ENCODE assay signal across 11 mouse cellular contexts in the genomic region with DNA sequence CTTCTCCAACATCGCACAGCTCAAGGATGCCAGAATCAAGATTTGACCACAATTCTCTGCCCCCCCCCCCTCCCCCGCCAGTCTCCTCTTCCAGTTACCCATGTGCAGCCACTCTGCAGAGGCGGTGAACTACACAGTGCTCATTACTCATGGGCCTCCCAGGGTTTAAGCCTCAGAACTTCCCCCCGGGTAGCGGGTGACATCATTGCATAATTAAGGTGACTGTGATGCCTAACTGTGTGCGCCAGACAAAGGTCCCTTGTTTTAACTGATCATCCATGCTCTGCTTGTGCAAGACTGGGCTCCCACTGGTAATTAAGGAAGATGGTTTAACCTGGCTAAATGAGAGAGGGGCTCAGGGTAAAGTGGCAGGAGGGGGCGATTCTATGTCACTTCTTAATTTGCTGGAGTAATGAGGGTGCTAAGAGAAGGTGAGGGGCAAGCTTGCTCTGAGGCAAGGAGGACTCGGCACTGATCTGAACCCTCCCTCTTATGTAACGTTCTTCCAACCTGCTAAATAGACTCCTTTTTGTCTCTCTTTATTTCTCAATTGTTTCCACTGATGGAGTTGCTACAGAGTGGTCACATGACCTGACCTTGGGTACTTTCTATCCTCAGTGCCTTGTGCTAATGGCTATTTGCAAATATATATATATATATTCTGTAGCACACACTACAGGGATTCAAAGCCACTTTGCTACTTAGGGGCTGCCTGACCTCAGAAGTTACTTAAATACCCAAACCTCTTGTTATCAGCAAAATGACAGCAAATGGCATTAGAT.
DNase-seq lines count a peak whose midpoint lies in the region; ATAC-seq lines count a peak whose summit lies in the region.
"Had no signal": no experiment of that assay in that cellular context is flagged by ENCODE, and none has a peak within 500 bp of the region (broad histone marks: within the 10 kb centered on the region; RNA-seq: fewer than 3 reads in every experiment).

No protein-coding gene starts in this region.

- no peaks in the 10 kb centered on the region for H3K9me3 ChIP-seq in forebrain, embryonic 11.5 days (ENCODE audit: control insufficient read depth, low read length)
- H3K9me3 ChIP-seq: embryonic facial prominence, embryonic 12.5 days had no signal

- intact Hi-C loops in heart, postnatal 36 days (cut with DNase I) = loop anchor here (5.0 kb wide), 1 partner anchor 159 kb away; no protein-coding TSS in a partner anchor

- no peak overlapping the region for H3K4me2 ChIP-seq in forebrain, embryonic 11.5 days (ENCODE audit: low read depth, low read length, severe bottlenecking)
- H3K4me2 ChIP-seq: embryonic facial prominence, embryonic 12.5 days had no signal

- peak; percentile 94 for ATAC-seq in forebrain, embryonic 11.5 days (replicated peaks; ENCODE audit: low FRiP score)

- H3K27me3 ChIP-seq in forebrain, embryonic 11.5 days (ENCODE audit: control insufficient read depth, insufficient read depth, low read length) = no peaks in the 10 kb centered on the region

- H3K4me3 ChIP-seq in forebrain, embryonic 11.5 days (ENCODE audit: low read depth, low read length) = no peak overlapping the region
- H3K4me3 ChIP-seq: embryonic facial prominence, embryonic 12.5 days had no signal

- H3K4me1 ChIP-seq in forebrain, embryonic 11.5 days (replicated peaks; ENCODE audit: control insufficient read depth, insufficient read depth, low read length) = peaks cover 21% of the 10 kb centered on the region

- peak; percentile 4 for DNase-seq in cerebellum, adult 9-11 months
- no peak for DNase-seq in cerebellum, postnatal 14 days
- peak; percentile 58 for DNase-seq in 3134 (ENCODE audit: extremely low read depth, insufficient read length, low spot score)
- DNase-seq in forebrain, embryonic 11.5 days (ENCODE audit: low spot score) = peak; percentile 84
- DNase-seq in layer of hippocampus, postnatal 36 days = peak; percentile 8 to 14
- DNase-seq in adrenal gland, adult 2 months = no peak
- DNase-seq in adrenal gland, postnatal 25 days = no peak
- DNase-seq in heart, postnatal 36 days = no peak
- DNase-seq: thymus, postnatal 36 days had no signal

- WGBS in forebrain, embryonic 11.5 days = 30% methylated on average over 9 of the region's 9 CpGs

- no peak overlapping the region for H3K9ac ChIP-seq in forebrain, embryonic 11.5 days (ENCODE audit: low read length)
- H3K9ac ChIP-seq: embryonic facial prominence, embryonic 12.5 days had no signal

- no peaks in the 10 kb centered on the region for H3K36me3 ChIP-seq in forebrain, embryonic 11.5 days (ENCODE audit: control insufficient read depth, insufficient read depth, low read length)
- H3K36me3 ChIP-seq: embryonic facial prominence, embryonic 12.5 days had no signal

- H3K27ac ChIP-seq in forebrain, embryonic 11.5 days (ENCODE audit: low read depth, low read length) = peak overlapping the region; percentile 3; the same call in 1 of the 2 replicates
- H3K27ac ChIP-seq: embryonic facial prominence, embryonic 12.5 days; macrophage had no signal

Comparison
In these comparisons a context has a peak if more than half of its experiments do, and no peak if none do; other contexts are left out.
1. DNase-seq: peak in cerebellum, adult 9-11 months (single experiment), 3134 (single experiment), forebrain, embryonic 11.5 days (single experiment) and layer of hippocampus, postnatal 36 days (2 of 2); none in cerebellum, postnatal 14 days (0 of 2), adrenal gland, adult 2 months (single experiment), adrenal gland, postnatal 25 days (single experiment) and heart, postnatal 36 days (0 of 2).